Mouse (Mus musculus) activated CD4-positive, CD25-positive, alpha-beta regulatory T cell (primary cell): ENCODE results near the gene Abcc10. TPM values are rescaled to one million over a fixed set of nuclear protein-coding genes. Genes with fewer than 3 reads are reported as not detected.

Experiments
- polyA plus RNA-seq, 2 experiments: library from polyadenylated mRNA; unstranded; fragments of 100-300 nt; shearing (Covaris generic); gene quantifications; one replicate each; pipeline ENCODE4 v1.2.1; 2017

Abcc10 gene
- polyA plus RNA-seq, result 1 to 10 TPM; 4.2 to 6.3 TPM

DNA sequence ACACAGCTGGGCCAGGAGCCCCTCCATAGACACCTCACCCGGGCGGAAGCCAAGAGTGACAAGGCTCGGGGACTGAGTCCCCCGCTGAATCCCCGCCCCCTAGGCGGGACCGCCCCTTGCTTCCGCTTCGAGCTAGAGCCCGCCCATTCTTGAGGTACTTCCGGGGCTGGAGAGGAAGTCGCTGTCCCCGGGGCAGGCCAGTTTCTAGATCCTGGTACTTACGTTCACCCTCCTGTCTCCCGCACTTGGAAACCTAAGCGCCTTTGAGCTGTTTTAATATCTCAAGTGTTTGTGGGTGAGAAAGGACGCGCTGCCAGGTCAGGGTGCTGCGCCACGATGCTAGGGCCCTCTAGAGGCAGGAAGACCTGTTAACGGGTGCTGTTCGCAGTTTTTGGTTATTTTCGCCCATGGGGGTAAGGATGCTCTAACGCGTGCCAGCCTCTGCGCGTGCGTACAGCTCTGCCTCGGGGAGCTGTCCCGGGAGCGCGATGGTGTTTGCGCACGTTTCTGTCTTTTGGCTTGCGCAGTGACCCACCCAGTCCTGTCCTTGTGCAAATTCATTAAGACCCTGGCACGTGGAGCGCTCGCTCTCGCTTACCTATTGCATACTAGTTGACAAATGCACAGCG, at the start of gene Abcc10:
Gene Abcc10 (minus strand): TSS at position 447 of the 629 bp plus-strand sequence.

DNA sequence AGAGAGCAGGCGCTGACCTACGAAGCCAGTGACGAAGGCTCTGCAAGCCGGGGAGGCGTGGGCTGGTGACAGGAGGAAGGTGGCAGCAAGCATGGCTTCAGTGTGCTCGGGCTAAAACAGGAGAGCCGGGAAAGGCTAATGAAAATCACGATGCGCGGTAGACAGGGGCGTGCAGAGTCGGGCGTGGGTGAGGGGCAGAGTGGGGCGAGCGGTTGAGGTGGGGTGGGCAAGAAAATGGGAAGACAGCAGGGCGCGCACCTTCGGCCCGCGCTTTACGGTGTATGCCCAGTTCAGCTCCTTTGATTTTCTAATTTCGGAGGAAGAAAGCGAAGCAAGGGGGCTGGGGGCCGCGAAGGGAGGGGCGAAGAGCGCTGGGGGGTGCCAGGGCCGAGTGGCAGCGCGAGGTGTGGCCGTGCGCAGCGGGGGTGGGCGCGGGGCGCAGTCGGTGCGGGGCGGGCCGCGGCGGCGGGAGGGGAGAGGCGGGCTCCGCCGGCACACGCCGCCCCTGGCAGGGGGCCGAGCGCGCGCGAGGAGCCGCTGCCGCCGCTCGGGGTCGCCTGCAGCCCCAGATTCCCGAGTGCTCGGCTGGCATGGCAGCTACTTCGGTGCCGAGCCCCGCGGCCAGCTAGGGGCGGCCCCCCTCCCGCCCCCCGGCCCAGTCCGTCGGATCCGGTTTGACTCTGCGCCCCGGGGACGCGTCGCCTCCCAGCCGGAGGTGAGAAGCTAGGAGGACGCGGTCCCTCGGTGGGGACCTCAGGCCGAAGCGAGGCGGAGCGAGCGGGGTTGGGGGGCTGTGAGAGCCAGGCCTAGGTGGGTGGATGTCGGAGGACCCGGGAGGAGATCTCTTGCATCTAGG, 30.6 kb downstream of the Abcc10 start, which contains the start of gene Dlk2:
Gene Dlk2 (plus strand): TSS at position 58 of the 856 bp plus-strand sequence.

DNA sequence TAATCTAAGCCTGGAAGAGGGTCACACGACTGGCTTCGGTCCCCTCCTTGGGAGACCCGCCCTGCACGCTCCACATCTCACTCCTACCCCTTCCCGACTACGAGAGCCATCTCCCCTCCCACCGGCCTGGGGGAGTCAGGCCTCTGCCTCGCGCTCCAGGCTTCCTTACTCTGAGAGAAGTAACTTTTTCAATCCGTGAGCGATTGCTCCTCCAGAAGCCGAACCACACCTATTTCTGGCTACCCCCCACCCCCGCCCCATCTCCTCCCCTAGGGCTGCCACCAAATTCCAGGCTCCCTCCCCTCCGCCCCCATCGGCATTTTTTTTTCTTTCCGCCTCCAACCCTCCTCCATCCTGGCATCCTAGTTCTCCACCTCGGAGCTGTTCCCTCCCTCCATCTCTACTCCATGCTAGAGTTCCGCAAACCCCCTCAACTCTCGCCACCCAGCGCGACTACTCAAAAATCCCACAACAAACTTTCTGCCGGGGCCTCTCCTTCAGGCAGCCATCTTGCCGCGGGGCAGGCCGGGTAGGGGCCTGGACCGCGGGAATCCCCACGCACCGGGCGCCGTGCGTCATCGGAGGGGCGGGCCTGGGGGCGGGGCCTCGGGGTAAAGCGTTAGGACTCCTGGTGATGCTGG, 45.5 kb downstream of the Abcc10 start, which contains the start of gene Tjap1:
Gene Tjap1 (minus strand): TSS at position 544 of the 641 bp plus-strand sequence.

DNA sequence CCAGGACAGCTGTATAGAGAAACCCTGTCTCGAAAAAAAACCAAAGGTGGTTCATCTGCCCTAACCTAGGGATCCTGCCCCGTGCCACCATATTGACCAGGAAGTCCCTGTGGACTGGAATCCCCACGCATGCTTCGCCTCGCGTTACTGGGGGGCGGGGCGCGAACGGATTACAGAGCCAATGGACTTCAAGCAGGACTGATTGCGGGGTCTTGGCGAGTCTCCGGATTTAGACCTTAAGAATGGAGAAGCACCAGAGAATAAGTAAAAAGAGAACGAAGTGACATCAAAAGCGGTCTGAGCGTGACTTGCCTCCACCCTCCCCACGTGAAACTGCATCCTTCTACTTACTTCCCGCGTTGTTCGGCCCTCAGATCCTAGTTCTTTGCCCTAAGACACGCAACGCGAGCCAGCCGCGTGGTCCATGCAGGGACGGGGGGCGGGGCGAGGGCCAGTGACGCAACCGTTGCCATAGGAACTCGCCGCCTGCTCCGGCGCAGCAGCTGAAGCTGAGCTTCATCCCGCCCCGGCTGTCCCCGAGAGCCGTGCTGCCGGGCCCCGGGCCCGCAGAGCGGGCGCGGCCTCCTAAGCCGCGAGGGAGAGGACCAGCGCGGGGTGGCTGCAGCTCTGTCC, 74.6 kb downstream of the Abcc10 start, which contains the start of gene Lrrc73:
Gene Lrrc73 (plus strand): TSS at position 80 of the 633 bp plus-strand sequence.

Other genes starting within 250 kb of the Abcc10 start
- gene Mrps18a, start 217.4 kb downstream of the Abcc10 start, polyA plus RNA-seq, result 10 to 100 TPM; 82.4 to 96.8 TPM
- gene Rsph9, start 184.1 kb downstream of the Abcc10 start, polyA plus RNA-seq, result 1 to 10 TPM in 1 of 2 experiments, under 1 TPM in 1; 0.45 to 2.1 TPM
- gene Mad2l1bp, start 174.8 kb downstream of the Abcc10 start, polyA plus RNA-seq, result 10 to 100 TPM; 53.3 to 59.9 TPM
- 10 to 100 TPM; 81.7 to 84.5 TPM for gene Gtpbp2, start 167.3 kb downstream of the Abcc10 start, polyA plus RNA-seq
- gene Polh, start 125.7 kb downstream of the Abcc10 start, polyA plus RNA-seq, result 1 to 10 TPM; 6.2 to 6.3 TPM
- gene Xpo5, start 125.6 kb downstream of the Abcc10 start, polyA plus RNA-seq, result 10 to 100 TPM; 33.3 to 33.6 TPM
- gene Polr1c, start 80.3 kb downstream of the Abcc10 start, polyA plus RNA-seq, result 10 to 100 TPM; 39.4 to 64.3 TPM
- 100 to 1,000 TPM; 171 to 238 TPM for gene Yipf3, start 80.3 kb downstream of the Abcc10 start, polyA plus RNA-seq
- under 1 TPM; 0.18 to 0.33 TPM for gene Lrrc73, start 74.8 kb downstream of the Abcc10 start, polyA plus RNA-seq
- 10 to 100 TPM; 23.2 to 28.3 TPM for gene Tjap1, start 45.3 kb downstream of the Abcc10 start, polyA plus RNA-seq
- under 1 TPM in 1 of 2 experiments, not detected in 1; 0.14 TPM for gene Dlk2, start 30.9 kb downstream of the Abcc10 start, polyA plus RNA-seq
- gene Zfp318, start 55.4 kb upstream of the Abcc10 start, polyA plus RNA-seq, result 1 to 10 TPM; 5.5 to 8.9 TPM
- under 1 TPM in 1 of 2 experiments, not detected in 1; 0.18 TPM for gene Crip3, start 100.6 kb upstream of the Abcc10 start, polyA plus RNA-seq
- gene Slc22a7, start 110.1 kb upstream of the Abcc10 start, polyA plus RNA-seq, result not detected
- under 1 TPM; 0.23 to 0.81 TPM for gene Ttbk1, start 159.3 kb upstream of the Abcc10 start, polyA plus RNA-seq
- 1 to 10 TPM; 2.9 to 5.3 TPM for gene Dnph1, start 168.4 kb upstream of the Abcc10 start, polyA plus RNA-seq
- gene Cul9, start 218.0 kb upstream of the Abcc10 start, polyA plus RNA-seq, result 1 to 10 TPM; 1.3 to 5.6 TPM
- 10 to 100 TPM; 22.6 to 41.9 TPM for gene Srf, start 227.8 kb upstream of the Abcc10 start, polyA plus RNA-seq